Mouse (Mus musculus): ENCODE measurements at regions not wholly inside any gene's neighbourhood (a gene's known extent, or its start where the extent isn't known, plus 50 kb on each side); places are given as distances from the start of the nearest gene placed in this dataset.
"Not testable (repeated sequence)": the region's sequence is repeated elsewhere in the genome, so short reads cannot be mapped to it uniquely, and the experiment has no call there.

DNA sequence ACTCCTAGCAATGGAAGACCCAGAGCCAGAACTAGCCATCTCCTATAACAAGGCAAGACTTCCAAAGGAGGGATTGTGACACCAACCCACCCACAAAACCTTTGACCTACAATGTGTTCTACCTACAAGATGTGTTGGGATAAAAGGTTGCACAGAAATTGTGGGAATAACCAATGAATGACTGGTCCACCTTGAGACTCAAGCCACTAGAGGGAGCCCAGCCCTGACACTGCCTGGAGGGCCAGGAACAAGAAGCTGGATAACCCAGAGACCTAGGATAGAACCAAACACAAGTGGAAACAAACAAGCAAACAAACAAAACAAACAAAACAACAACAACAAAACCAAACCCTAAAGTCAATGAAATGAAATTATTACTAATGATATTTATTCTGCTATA lies 288.8 kb downstream of the Dchs2 start:
- DNase-seq: peak; percentile 66 to 70

DNA sequence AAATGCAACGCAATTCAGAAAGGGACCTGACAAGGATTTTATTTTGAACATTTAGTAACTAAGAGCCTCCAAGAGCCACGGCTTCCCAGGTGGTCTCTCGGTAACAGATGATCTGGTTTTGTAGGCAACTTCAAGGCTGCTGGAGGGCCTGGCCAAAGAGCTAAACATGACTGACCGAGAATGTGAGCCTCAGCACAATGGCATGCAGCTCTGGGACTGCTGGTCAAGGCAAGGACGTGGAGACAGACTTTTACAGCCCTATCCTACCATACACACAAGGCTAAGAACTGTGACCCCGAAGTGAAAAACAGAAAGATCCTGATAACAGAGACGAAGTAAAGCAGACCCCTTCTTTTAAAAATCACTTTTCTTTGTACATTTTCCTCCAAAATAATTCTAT lies 296.5 kb downstream of the Dchs2 start:
- DNase-seq: no peak

DNA sequence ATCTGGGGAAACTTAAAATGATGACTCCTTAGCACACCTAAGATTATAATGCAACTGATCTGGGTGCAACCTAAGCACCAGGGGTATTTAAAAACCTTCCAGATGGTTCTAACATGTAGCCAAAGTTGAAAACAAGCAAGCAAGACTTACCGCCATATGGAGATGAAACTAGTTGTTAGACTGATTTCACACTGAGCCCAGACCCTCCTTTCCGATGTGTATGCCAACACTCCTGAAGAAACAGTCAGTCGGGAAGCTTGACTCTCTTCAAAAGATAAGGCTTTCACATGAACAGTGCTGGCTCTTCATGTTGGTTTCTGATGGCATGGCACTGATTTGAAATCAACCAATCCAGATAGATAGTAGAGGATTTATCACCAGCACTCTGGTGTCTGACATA lies 301.6 kb downstream of the Dchs2 start:
- DNase-seq: no peak

DNA sequence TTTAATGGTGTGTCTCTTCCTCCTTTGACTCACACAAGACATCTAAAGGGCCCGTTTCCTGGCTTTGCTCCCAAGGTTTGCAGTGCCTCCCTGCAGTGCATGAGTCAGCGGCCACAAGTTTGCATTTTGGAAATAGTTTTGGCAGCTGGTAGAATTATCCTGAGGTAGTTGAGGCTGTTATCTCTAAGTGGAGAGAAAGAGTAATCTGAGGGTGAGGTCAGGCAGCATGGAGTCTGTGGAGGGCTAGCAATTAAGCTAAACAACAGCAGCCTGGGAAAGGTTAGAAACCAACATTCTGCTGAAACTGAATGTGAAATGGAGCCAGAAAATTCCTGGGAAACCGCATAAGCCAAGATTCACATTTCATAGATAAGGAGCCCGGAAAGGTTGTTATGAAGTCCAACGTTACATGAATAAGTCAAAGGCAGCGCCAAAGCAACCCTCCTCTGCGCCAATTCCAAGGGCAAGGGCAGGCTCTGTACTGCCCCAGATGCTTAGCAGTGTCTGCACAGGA lies 318.5 kb downstream of the Dchs2 start:
- DNase-seq: peak; percentile 7 to 11

DNA sequence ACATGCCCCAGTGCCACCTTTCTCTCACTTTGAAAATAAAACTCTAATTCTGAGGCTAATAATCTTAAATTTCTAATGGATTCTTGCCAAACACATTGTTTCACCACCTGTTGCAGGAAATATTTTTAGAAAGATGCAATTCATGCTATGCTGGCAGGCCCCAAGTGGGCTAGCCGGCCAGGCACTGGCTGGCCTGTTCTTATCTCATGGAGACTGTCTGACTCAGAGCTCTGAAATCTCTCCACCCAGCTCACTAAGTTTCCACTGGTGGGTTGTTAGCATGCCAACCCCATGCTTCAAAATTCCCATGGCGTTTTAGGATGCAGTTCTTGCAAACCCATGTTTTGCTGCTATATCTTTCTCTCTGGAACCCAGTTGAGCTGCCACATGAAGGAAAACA lies 315.5 kb upstream of the Sfrp2 start:
- no peak for DNase-seq

DNA sequence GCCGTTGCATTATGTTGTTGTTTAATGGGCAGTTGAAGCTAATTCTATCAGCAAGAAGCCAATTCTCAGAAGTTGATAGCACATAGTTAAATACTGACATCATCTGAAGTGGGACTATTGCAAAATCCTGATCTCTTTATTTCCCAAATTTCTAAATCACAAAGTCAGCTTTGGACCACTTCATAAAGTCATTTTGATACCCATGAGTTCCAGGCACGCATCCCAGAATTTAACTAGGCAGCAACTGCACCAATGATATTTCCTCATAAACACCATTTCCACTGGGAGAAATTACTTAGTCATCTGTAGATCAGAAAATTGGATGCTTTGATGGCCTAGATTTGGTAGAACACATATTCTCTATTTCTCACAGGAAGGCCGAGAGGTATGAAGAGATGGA lies 314.8 kb upstream of the Sfrp2 start:
- DNase-seq: no peak

DNA sequence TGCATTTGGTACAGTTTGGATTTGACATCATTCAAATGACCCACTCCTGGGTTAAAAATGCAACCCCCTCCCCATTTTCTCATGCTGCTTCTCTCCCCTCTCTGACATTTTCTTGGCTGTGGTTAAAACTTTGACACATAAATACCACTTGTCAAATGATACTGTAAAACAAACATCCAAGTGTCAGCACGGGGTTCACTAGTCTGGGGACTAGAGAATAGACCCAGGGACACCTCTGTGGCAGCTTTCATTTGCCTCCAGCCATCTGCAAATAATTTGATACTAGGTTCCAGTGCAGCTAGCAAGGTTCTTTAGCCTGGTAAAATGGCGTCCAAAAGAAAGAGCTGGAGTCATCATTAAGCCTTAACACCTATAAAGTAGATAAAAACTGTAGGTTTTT lies 312.7 kb upstream of the Sfrp2 start:
- no peak for DNase-seq

- DNase-seq: no peak
Measured at GRCm38 (mm10) chr3:83458450-83458849, 307.7 kb upstream of the Sfrp2 start.

DNA sequence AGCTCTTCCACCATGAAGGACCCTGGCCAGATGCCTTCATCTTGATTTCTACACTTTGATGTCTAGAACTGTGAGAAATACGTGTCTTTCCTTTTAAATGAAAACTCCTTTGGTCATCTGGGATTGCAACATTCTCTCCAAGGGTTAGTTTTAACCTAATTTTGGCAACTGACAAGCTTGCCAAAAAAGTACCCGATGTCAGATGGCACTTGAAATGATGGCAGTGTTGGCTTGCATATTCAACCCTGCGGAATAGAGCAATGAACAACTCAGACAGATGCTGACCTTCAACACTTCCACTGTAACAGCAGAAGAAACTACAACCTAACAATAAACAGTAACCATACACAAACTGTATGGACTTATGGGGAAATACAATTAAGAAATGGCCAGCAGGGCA lies 286.9 kb upstream of the Sfrp2 start:
- no peak for DNase-seq

DNA sequence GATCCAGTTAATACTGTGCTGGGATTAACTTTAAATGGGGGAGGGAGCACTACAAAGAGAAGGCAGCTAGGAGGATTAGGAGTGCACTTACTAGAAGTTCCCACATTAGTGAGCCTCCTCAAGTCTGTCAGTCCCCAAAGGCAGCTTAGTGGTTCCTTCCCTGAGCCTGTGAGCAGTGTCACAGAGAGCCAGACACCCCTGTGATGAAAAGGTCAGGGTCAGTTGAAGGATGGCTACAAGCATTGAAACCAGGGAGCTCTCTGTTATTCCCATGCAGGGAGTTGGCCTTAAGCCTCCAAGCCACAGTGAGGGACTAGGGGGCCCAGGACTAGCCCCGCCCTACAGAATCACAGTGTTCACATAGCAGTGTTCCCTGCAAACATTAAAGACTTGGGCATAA lies 285.9 kb upstream of the Sfrp2 start:
- no peak for DNase-seq

DNA sequence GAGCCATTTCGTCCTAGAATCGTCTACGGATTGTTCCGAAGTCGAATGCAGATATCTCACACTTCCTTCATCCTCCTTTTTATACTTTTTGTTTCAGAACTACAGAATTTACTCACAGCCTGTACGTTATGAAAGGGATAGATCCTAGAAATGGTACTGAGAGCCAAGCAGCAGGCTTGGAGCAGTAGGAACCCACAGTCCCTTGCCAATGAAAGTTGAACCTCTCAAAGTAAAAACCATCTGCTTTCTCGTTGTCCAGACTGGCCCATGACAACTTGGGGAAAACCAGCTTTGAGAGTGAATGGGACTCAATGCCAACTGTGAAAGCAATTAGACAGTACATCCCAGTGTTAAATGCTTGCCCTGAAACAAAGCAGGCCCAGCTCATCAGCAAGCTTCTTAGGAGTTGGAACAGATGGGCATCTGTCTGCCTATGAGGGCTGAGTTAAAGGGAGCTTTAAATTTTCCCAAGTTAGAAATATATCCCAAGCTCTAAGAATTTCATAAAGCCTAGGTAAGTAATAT lies 279.9 kb upstream of the Sfrp2 start:
- peak; percentile 34 to 56 for DNase-seq

DNA sequence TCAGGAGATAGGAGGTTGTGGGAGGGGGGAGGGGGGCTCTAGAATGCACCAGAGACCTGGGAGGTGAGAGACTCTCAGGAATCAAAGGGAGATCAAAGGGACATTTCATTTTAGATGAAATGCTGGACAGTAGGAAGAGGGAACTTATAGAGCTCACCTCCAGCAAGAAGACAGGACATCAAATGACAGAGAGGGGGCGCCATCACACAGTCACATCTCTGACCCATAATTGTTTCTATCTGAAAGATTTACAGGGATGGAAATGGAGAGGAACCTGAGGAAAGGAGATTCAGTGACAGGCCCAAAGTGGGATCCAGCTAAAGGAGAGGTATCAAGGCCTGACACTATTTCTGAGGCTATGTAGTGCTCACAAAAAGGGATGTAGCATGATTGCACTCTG lies 270.5 kb upstream of the Sfrp2 start:
- DNase-seq: peak; percentile 52 to 55

DNA sequence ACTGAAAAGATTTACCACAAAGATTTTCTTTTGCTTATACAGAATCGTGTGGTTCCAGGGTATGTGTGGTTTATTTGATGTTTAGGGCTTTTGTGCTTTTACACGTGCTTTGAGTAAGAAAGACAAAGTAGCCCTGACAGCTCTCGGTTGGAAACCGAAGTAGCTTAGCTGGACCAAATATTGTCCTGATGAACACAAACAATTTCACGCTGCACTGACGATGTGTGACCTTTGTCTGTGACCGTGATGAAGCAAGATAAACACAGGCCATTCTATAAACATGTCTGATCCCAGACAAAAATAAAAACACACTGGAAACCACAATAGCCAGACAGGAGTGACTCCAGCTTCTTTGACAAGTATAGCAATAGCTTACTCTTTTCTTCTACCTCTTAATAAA lies 262.2 kb upstream of the Sfrp2 start:
- no peak for DNase-seq

DNA sequence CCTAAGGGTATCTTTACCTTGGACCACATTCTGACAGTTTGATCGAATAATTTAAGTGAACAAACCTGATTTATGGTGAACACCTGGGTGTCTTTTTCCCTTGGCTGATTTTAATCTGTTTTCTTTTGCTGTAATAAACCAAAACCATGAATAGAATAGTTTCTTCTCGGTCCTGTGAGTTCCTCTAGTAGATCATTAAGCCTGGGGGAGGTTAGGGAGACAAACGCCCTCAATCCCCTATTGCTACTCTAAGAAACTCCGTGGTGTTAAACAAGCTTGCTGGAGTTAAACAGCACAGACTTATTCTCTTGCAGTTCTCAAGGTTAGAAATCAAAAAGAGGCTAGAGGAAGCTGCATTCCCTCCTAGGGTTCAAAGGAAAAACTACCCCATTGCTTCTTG lies 249.5 kb upstream of the Sfrp2 start:
- DNase-seq: no peak

DNA sequence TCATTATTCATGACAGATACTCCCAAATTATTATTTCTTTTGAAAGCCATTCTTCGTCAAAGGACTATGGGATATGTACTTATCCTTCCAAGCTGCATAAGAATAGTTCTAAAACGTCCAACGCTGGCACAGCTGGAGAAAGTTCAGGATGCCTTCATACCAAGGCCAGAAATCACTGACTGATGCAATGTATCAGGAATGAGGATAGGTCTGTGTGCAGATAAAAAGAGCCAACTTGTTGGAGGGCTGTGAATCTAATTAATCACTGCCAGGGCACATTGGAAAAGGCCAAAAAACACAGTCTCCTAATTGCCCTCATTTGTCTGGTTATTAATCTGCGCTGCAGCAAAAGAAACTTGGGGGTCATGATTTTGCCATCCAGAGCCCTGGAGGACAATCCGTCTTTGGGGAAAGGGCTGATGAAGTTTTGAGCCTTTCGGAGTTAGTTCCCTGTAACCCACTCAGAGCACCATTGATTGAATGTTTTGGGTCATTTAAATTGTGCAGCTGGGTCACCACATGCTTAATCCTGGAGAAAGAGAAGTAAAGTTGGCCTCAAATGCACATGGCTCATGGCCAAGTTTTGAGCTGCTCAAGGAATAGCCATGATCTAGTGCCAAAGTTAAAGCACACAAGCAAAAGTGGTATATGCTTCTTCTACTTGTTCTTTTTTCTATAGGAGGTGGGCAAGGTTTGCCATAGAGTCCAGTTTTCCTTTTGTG lies 248.0 kb upstream of the Sfrp2 start:
- peak; percentile 26 to 56 for DNase-seq

GRCm38 (mm10) chr3:83530243-83530847 lies 235.8 kb upstream of the Sfrp2 start:
- DNase-seq: no peak

GRCm38 (mm10) chr3:83536624-83537023 lies 229.5 kb upstream of the Sfrp2 start:
- not testable (repeated sequence) for DNase-seq

DNA sequence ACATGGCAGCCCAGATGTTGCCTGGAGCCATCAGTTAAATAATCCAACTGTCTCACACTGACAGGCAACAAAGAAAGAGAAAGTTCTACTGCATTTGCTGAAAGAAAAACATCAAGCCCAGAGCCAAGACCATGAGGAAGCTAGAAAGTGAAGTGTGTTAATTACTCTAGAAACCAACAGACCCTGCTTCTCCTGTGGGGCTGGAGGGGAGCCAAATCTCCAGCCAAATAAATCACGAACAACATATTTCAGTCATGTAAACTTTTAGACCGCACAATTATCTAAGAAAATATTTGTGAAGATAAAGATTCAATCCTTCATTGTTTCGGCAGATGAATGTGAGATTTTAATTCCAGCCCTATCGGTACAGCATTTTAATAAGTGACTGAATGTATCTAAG lies 228.9 kb upstream of the Sfrp2 start:
- peak; percentile 62 to 67 for DNase-seq

- DNase-seq: no peak
Measured at GRCm38 (mm10) chr3:83537711-83538110, 228.4 kb upstream of the Sfrp2 start.

- no peak for DNase-seq
Measured at GRCm38 (mm10) chr3:83538898-83539297, 227.2 kb upstream of the Sfrp2 start.

GRCm38 (mm10) chr3:83540997-83541932 lies 224.9 kb upstream of the Sfrp2 start:
- no peak for DNase-seq

DNA sequence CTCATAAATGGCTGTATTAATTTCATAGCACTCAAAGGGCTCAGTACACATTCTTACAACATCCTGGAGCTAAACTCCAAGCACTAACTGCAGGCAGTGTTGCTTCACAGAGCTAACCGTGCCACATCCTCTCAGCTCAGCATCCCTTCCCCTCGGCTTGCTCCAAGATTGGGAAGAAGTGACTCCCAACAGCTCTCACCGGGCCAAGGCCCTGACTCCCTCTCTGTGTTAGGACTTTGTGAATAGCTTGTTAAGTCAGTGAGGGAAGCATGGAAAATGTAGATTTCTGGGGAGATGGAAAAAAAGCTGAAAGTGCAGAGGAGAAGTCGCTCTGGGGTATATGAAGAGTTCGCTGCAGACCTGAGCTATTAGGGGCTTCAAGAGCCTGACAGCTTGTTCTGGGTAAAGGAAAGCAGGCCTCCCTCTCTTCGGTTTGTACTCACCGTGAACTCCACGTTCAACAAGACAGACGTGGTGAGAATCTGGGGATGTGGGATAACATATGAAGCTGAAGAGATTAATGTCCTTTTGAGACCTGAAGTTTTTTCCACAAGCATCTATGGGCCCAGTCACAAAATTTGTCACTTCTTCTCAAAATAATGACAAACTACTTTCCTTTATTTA lies 213.5 kb upstream of the Sfrp2 start:
- no peak for DNase-seq

- DNase-seq: no peak
Measured at GRCm38 (mm10) chr3:83553858-83554257, 212.3 kb upstream of the Sfrp2 start.

Measured in cerebellum, postnatal 10 days (tissue).